Mouse (Mus musculus) liver, embryonic 18 days (tissue): ENCODE measurements around the gene Nt5dc1. TPM values are rescaled to one million over a fixed set of nuclear protein-coding genes. Genes with fewer than 3 reads are reported as not detected.

ENCODE experiments used
- polyA plus RNA-seq: library from polyadenylated mRNA; depleted of rRNA; stranded (reverse); fragments of >200 nt; gene quantifications from 2 replicates; pipeline ENCODE4 v1.2.3, GENCODE M21; 2012; rRNA removed

The Nt5dc1 gene
- 2.9 and 3.0 TPM in 2 replicates for polyA plus RNA-seq

GRCm38 (mm10) chr10:34418204-34418756, at the start of gene Nt5dc1:
Gene Nt5dc1, minus strand, starts transcription at chr10:34418552.

GRCm38 (mm10) chr10:34389681-34390080, 28.7 kb downstream of the Nt5dc1 start, which contains the start of gene Col10a1:
Gene Col10a1, plus strand, starts transcription at chr10:34389981.

GRCm38 (mm10) chr10:34297299-34297979, 120.9 kb downstream of the Nt5dc1 start, which contains the start of gene Tspyl4:
Gene Tspyl4, plus strand, starts transcription at chr10:34297442.

GRCm38 (mm10) chr10:34281962-34282388, 136.4 kb downstream of the Nt5dc1 start, which contains the start of gene Tspyl1:
Gene Tspyl1, plus strand, starts transcription at chr10:34282190.

Other genes with a start within 250 kb of the Nt5dc1 start
- gene Dse, start 210.8 kb downstream of the Nt5dc1 start, polyA plus RNA-seq = 4.4 and 5.3 TPM in 2 replicates
- gene Tspyl1, start 136.4 kb downstream of the Nt5dc1 start, polyA plus RNA-seq = 10.3 and 10.5 TPM in 2 replicates
- gene Tspyl4, start 121.1 kb downstream of the Nt5dc1 start, polyA plus RNA-seq = 0.32 and 0.52 TPM in 2 replicates
- 0.01 TPM in 2 replicates for gene Col10a1, start 28.6 kb downstream of the Nt5dc1 start, polyA plus RNA-seq
- 0.77 and 0.78 TPM in 2 replicates for gene Frk, start 64.8 kb upstream of the Nt5dc1 start, polyA plus RNA-seq